Mouse (Mus musculus) liver, embryonic 15.5 days (tissue): ENCODE results near the gene Tmeff2. TPM values are rescaled to one million over a fixed set of nuclear protein-coding genes. Genes with fewer than 3 reads are reported as not detected.

ENCODE experiments used
- ATAC-seq: fragments of 200-750 bp; cut with Nextera tagmentation; 2 replicates; pipeline ENCODE4 v1.8.0; 2017; ENCODE audit warnings: moderate number of reproducible peaks, mild to moderate bottlenecking, moderate library complexity; ENCODE audit not compliant: insufficient read depth
- H3K27ac ChIP-seq: fragments of 300-500 bp; sonication (generic); replicated peaks from 2 replicates; pipeline ENCODE4 v1.5.1; 2015; ENCODE audit warnings: mild to moderate bottlenecking, inconsistent platforms
- H3K27me3 ChIP-seq: fragments of 300-500 bp; sonication (generic); 2 replicates; pipeline ENCODE4 v1.6.1; 2015; ENCODE audit warnings: mild to moderate bottlenecking, inconsistent platforms
- H3K36me3 ChIP-seq: fragments of 300-500 bp; sonication (generic); replicated peaks from 2 replicates; pipeline ENCODE4 v1.6.1; 2015; ENCODE audit warnings: moderate library complexity, mild to moderate bottlenecking, inconsistent platforms
- H3K4me1 ChIP-seq: fragments of 300-500 bp; sonication (generic); replicated peaks from 2 replicates; pipeline ENCODE4 v1.6.1; 2015; ENCODE audit warnings: inconsistent platforms
- H3K4me2 ChIP-seq: fragments of 300-500 bp; sonication (generic); 2 replicates; pipeline ENCODE4 v1.6.1; 2015; ENCODE audit warnings: moderate library complexity, mild to moderate bottlenecking, inconsistent platforms
- H3K4me3 ChIP-seq: fragments of 300-500 bp; sonication (generic); replicated peaks from 2 replicates; pipeline ENCODE4 v1.5.1; 2015; ENCODE audit warnings: mild to moderate bottlenecking, inconsistent platforms
- H3K9ac ChIP-seq: fragments of 300-500 bp; sonication (generic); 2 replicates; pipeline ENCODE4 v1.6.1; 2015; ENCODE audit warnings: moderate library complexity, mild to moderate bottlenecking, inconsistent platforms
- H3K9me3 ChIP-seq: fragments of 300-500 bp; sonication (generic); replicated peaks from 2 replicates; pipeline ENCODE4 v1.6.1; 2016; ENCODE audit warnings: inconsistent platforms
- WGBS: fragments of 180-500 bp; shearing (Covaris S2); methylation state at CpG from one replicate; pipeline ENCODE4 v1.1.7; 2015; ENCODE audit warnings: mixed read lengths; ENCODE audit not compliant: insufficient replicate concordance; 5-methylcytosine and 5-hydroxymethylcytosine counted together
- polyA plus RNA-seq: library from polyadenylated mRNA; unstranded; fragments of >200 nt; fragmentation: Nextera tagmentation; extraction: Ambion mirVana; gene quantifications from 2 replicates; pipeline ENCODE4 v1.2.1, GENCODE M21; 2015

Gene Tmeff2
- polyA plus RNA-seq, 1 experiment from 2014 or later: 0.91 TPM

DNA sequence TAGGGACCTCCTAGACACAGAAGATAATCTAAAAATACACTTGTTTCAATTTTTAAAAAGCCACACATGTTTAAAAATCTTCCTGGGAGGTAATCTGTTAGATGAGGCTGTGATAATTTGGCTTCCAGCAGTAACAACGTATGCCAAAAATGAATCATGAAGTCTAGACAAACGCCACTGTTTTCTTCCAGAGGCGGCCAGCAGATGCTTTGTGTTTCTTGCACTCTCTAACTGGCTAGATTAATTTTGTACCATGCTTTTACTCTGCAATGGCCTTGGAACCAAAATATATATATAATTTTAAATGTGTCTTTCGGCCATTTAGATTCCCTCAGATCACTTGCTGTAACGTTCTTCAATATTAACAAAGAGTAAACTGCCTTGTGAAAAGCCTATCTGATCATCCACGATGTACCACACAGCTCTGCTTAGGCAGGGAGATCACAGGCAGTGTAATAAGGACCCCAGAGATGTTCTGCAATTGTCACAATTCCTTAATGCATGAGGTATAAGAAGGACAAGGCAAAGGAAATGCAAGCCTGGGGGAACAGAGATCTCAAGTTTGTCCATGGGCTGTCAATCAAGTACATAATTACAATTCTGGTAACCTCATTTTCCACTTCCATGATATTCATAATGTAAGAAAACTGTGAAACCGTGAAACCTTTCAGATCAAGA, 80.8 kb downstream of the Tmeff2 start:
- no peaks in the 10 kb centered on the region for H3K4me1 ChIP-seq
- H3K9me3 ChIP-seq: no peaks in the 10 kb centered on the region
- H3K4me3 ChIP-seq: no peak overlapping the region
- 63% methylated on average over 7 of the region's 7 CpGs for WGBS
- ATAC-seq: no peak
- H3K9ac ChIP-seq: no peak overlapping the region
- H3K36me3 ChIP-seq: no peaks in the 10 kb centered on the region
- H3K4me2 ChIP-seq: no peak overlapping the region
- H3K27me3 ChIP-seq: no peaks in the 10 kb centered on the region
- no peak overlapping the region for H3K27ac ChIP-seq

DNA sequence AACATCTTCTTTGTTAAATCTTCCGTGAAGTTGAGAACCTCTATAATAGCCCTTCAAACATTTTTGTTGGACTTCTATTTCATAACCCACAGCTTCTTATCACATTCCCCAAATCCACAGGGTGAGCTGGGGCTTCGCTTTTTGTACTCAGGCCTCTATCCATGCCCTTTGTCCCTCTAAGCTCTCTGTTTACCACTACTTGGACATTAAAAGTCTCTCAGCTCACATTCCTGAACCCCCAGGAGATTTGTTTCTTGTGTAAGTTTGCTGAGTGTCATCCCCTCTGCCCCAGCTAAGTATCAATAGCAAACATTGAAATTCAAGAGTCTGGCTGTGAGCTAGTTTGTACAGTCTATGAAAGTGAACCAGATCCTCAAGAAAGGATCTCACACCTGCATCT, 90.2 kb downstream of the Tmeff2 start:
- ATAC-seq: no peak
- Histone ChIP-seq H3K4me2 (no peak overlapping the region), H3K27ac (no peak overlapping the region), H3K36me3 (no peaks in the 10 kb centered on the region), H3K4me3 (no peak overlapping the region), H3K27me3 (no peaks in the 10 kb centered on the region), H3K4me1 (no peaks in the 10 kb centered on the region), H3K9ac (no peak overlapping the region), H3K9me3 (no peaks in the 10 kb centered on the region)
- 53% methylated on average over 2 of the region's 2 CpGs for WGBS

DNA sequence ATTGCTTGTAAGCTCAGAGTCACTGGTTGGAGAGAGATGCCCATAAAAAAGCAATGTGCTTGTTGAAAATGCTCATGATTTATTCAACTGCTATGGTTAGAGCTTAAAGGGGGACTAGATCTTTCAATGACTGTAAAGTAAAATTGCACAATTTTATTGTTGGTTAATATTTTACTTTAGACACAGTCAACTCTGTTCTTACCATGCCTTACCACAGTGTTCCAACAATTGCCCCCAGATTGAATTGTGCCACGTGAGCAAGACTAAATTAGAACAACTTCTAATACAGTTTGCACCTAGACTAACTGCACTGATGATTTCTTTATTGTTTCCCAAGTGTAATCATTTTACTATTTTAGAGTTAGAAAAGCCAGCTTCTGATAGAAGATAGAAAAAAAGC, 94.1 kb downstream of the Tmeff2 start:
- H3K9me3 ChIP-seq: no peaks in the 10 kb centered on the region
- H3K27ac ChIP-seq: no peak overlapping the region
- H3K36me3 ChIP-seq: no peaks in the 10 kb centered on the region
- no peak overlapping the region for H3K4me3 ChIP-seq
- H3K4me1 ChIP-seq: no peaks in the 10 kb centered on the region
- H3K27me3 ChIP-seq: no peaks in the 10 kb centered on the region
- H3K4me2 ChIP-seq: no peak overlapping the region
- 33% methylated on average over 1 of the region's 1 CpGs for WGBS
- H3K9ac ChIP-seq: no peak overlapping the region
- ATAC-seq: no peak

DNA sequence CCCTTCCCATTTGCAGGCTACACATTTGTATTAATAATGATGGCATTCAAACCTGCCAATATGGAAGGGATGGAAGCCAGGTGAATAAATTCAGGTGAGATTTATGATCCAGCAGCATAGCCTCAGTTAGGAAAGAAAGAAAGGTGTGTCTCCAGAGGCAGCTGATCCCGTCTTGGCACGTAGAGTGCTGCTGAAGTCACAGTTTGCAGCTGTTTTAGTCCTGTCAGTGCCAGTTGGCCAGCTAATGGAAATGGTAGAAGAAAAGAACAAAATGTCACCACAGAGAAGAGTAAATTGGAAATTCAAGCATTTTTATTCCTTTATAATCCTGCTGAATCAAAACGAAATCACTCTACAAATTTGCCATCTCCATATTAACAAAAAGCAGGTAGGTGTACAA, 99.3 kb downstream of the Tmeff2 start:
- Histone ChIP-seq H3K9me3 (no peaks in the 10 kb centered on the region), H3K4me1 (no peaks in the 10 kb centered on the region), H3K4me2 (no peak overlapping the region), H3K4me3 (no peak overlapping the region), H3K27ac (no peak overlapping the region), H3K9ac (no peak overlapping the region), H3K36me3 (no peaks in the 10 kb centered on the region), H3K27me3 (no peaks in the 10 kb centered on the region)
- whole genome bisulfite sequencing: 60% methylated on average over 3 of the region's 3 CpGs
- ATAC-seq: no peak

DNA sequence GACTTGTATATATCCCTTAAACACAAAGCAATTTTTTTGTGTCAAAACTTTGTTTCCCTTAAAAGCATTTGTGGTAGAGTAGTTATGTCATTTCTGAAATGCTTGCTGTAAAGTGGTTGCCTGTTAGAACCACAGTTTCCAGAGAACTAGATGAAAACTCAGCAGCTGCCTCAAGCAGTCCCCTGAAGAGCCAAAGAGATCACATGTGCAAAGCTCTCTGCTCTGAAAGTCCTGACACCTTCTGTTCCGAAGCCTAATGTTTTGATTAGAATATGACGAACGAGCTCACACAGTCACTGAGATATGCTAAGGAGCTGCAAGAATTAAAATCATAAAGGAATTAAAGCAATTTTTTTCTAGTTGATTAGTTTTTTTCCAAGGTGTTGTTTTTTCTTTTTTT, 107.9 kb downstream of the Tmeff2 start:
- H3K4me1 ChIP-seq: no peaks in the 10 kb centered on the region
- H3K4me3 ChIP-seq: no peak overlapping the region
- ATAC-seq: no peak
- WGBS: 68% methylated on average over 3 of the region's 3 CpGs
- no peak overlapping the region for H3K27ac ChIP-seq
- no peaks in the 10 kb centered on the region for H3K9me3 ChIP-seq
- no peak overlapping the region for H3K9ac ChIP-seq
- no peaks in the 10 kb centered on the region for H3K36me3 ChIP-seq
- H3K27me3 ChIP-seq: no peaks in the 10 kb centered on the region
- no peak overlapping the region for H3K4me2 ChIP-seq

DNA sequence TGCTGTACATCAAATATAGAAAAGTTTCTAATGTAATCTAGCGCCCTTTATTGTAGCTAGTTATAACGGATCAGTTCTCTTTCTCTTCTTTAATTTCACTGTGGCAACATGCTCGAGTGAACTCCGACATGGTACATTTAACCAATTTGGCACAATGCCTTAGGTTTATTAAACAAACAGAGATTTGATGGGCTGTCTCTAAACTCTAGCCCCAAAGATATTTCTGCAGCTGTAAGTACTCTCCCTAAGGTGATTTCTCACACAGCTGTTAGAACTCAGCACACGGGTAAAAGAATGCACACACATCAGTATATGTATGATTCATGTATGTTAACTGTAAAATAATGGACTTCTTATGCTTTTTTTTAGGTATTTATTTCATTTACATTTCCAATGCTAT, 139.8 kb downstream of the Tmeff2 start:
- Histone ChIP-seq H3K27me3 (no peaks in the 10 kb centered on the region), H3K9me3 (no peaks in the 10 kb centered on the region), H3K4me3 (no peak overlapping the region), H3K27ac (no peak overlapping the region), H3K4me2 (no peak overlapping the region), H3K9ac (no peak overlapping the region), H3K4me1 (no peaks in the 10 kb centered on the region), H3K36me3 (no peaks in the 10 kb centered on the region)
- 57% methylated on average over 5 of the region's 5 CpGs for WGBS
- no peak for ATAC-seq

DNA sequence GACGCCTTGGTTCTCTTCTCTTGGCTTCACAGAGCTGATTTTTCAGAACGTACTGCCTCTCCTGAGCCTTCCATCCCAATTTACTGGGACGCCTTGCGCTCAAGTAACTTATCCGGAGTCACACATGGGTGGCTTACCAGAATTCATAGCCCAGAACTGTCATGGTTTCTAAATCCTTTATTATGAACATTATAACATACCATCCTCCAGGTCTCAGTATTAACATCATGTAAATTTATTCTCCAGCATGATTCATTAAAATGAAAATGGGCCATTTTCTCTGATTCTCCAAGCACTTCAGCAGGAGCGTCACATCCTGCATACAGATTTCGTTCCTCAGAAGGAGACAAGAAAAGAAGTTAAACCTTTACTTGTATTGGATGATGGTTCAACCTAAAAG, 144.4 kb downstream of the Tmeff2 start:
- no peak overlapping the region for H3K4me2 ChIP-seq
- ATAC-seq: no peak
- no peak overlapping the region for H3K4me3 ChIP-seq
- H3K27me3 ChIP-seq: no peaks in the 10 kb centered on the region
- H3K27ac ChIP-seq: no peak overlapping the region
- no peaks in the 10 kb centered on the region for H3K9me3 ChIP-seq
- no peaks in the 10 kb centered on the region for H3K4me1 ChIP-seq
- 71% methylated on average over 7 of the region's 7 CpGs for WGBS
- H3K36me3 ChIP-seq: no peaks in the 10 kb centered on the region
- H3K9ac ChIP-seq: no peak overlapping the region

DNA sequence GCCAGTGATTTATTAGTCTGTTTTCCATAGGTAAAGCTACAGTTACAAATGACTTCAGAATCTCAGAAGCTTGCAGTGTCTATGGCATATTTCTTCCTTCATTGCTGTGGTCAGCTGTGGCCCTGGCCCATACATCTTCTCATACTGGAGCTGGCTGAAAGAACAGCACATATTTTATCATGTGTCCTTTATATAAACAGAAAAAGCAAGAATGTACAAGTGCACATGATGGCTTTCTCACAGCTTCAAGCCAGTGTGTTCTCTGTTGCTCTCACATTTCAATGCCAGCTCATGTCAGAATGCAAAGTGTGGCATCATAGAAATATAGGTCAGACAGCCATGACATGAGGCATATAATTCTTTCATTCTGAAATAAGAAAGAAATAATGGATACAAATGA, 164.1 kb downstream of the Tmeff2 start:
- H3K4me1 ChIP-seq: no peaks in the 10 kb centered on the region
- H3K36me3 ChIP-seq: no peaks in the 10 kb centered on the region
- no peaks in the 10 kb centered on the region for H3K9me3 ChIP-seq

DNA sequence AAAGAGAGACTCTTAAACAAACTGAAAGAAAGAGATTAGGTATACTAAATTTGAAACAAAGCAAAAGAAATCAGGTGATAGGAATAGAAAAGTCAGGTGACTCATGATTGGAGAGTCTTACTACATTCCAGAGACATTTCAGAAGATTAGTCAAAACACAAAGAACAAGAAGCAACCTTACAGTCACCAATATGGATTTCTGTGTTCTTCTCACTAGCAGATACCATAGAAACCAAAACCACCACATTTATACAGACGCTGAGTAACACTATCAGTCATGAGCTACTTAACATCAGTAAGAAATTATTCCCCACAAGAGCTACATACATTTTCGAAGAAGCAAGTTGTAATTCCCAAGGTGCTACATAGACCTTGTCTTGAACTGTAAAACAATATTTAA, 165.2 kb downstream of the Tmeff2 start:
- no peak for ATAC-seq

More for the DNA sequence above, 164.1 kb downstream of the Tmeff2 start:
- H3K27me3 ChIP-seq: no peaks in the 10 kb centered on the region
- H3K4me3 ChIP-seq: no peak overlapping the region
- ATAC-seq: no peak
- H3K4me2 ChIP-seq: no peak overlapping the region
- H3K27ac ChIP-seq: no peak overlapping the region
- no peak overlapping the region for H3K9ac ChIP-seq

DNA sequence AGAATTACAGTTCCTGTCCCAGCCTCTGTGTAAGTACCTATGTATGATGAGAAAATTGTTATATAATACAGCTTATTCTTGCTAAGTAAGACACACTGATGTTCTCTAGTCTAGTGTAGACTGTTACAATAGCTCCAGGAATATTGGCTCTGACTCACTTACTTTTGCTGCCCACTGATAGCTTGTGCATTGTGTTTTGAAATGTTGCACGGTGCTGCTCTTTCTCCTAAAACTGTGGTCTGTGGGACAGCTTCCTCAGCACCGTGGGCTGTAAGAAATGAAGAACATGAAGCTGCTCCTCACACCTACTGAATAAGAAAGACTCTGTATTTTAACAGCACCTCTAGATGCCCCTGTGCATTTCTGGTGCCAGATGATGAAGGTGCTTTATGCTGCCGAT, 168.4 kb downstream of the Tmeff2 start:
- ATAC-seq: no peak
- H3K9ac ChIP-seq: no peak overlapping the region
- no peaks in the 10 kb centered on the region for H3K27me3 ChIP-seq
- H3K27ac ChIP-seq: no peak overlapping the region
- H3K36me3 ChIP-seq: no peaks in the 10 kb centered on the region
- WGBS: 46% methylated on average over 3 of the region's 3 CpGs
- H3K4me2 ChIP-seq: no peak overlapping the region
- H3K9me3 ChIP-seq: no peaks in the 10 kb centered on the region
- no peak overlapping the region for H3K4me3 ChIP-seq
- H3K4me1 ChIP-seq: no peaks in the 10 kb centered on the region

More for the DNA sequence above, 165.2 kb downstream of the Tmeff2 start:
- H3K9ac ChIP-seq: no peak overlapping the region
- H3K4me1 ChIP-seq: no peaks in the 10 kb centered on the region
- H3K27me3 ChIP-seq: no peaks in the 10 kb centered on the region
- no peak overlapping the region for H3K4me3 ChIP-seq
- WGBS: 51% methylated on average over 2 of the region's 2 CpGs
- H3K4me2 ChIP-seq: no peak overlapping the region
- no peaks in the 10 kb centered on the region for H3K36me3 ChIP-seq
- H3K27ac ChIP-seq: no peak overlapping the region
- no peaks in the 10 kb centered on the region for H3K9me3 ChIP-seq

DNA sequence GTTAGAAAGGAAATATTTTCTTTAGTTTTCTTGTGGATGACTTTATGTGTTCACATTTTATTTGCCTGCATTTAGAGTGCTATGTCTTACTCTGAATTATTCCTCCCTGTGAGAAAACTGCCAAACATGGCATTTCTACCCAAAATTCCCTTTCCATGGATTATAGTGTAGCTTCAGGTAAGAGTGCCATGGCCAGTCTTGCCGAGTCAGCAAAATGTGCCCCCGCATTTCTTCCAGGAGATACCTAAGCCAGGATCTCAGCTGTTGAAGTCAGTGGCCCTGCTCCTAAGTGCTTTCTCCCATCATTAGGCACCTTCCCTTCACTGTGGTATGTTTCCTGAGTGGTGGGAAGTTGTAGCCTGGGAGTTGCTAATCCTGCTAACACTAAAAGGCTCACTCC, 168.8 kb downstream of the Tmeff2 start:
- no peak for ATAC-seq
- no peak overlapping the region for H3K27ac ChIP-seq
- 67% methylated on average over 2 of the region's 2 CpGs for WGBS
- H3K4me1 ChIP-seq: no peaks in the 10 kb centered on the region
- no peaks in the 10 kb centered on the region for H3K27me3 ChIP-seq
- no peaks in the 10 kb centered on the region for H3K36me3 ChIP-seq
- H3K4me3 ChIP-seq: no peak overlapping the region
- H3K4me2 ChIP-seq: no peak overlapping the region
- H3K9me3 ChIP-seq: no peaks in the 10 kb centered on the region
- no peak overlapping the region for H3K9ac ChIP-seq

DNA sequence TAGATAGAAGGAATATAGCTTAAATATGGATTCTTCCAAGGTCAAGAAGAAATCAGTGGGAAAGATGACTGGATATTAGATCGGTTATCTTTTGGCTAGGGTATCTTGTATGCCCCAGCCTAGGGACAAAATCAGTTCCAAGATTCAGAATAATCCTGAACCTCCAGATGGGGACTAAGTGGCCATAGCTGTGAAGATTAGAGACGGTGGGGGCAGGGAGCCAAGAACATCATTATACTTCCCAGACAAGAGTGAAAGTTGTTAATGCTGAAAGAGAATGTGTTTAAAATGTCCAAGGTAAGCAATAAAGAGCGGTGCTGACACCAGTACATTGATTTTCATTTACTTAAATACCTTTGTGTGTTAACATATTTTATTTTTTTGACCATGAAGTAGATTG, 173.6 kb downstream of the Tmeff2 start:
- no peaks in the 10 kb centered on the region for H3K27me3 ChIP-seq
- H3K4me2 ChIP-seq: no peak overlapping the region
- WGBS: 71% methylated on average over 3 of the region's 3 CpGs
- no peaks in the 10 kb centered on the region for H3K9me3 ChIP-seq
- H3K4me3 ChIP-seq: no peak overlapping the region
- H3K36me3 ChIP-seq: no peaks in the 10 kb centered on the region
- H3K4me1 ChIP-seq: no peaks in the 10 kb centered on the region
- H3K9ac ChIP-seq: no peak overlapping the region
- no peak overlapping the region for H3K27ac ChIP-seq
- no peak for ATAC-seq
